Mouse (Mus musculus): ENCODE data around the gene Sstr4.

Gene Sstr4

GRCm38 (mm10) chr2:148395131-148396051 lies at the start of gene Sstr4:
TSS of gene Sstr4 (plus strand) at chr2:148395344.
- in situ Hi-C loops (cut with MboI, MseI), result no loop called here

GRCm38 (mm10) chr2:148345373-148345772 lies 49.8 kb upstream of the Sstr4 start:
- in situ Hi-C loops (cut with MboI, MseI), result no loop called here

GRCm38 (mm10) chr2:148346976-148347375 lies 48.2 kb upstream of the Sstr4 start:
- in situ Hi-C loops (cut with MboI, MseI), result no loop called here

- in situ Hi-C loops (cut with MboI, MseI), result no loop called here
Measured at GRCm38 (mm10) chr2:148349509-148350307, 45.4 kb upstream of the Sstr4 start.

- in situ Hi-C loops (cut with MboI, MseI), result no loop called here
Measured at GRCm38 (mm10) chr2:148350460-148350859, 44.7 kb upstream of the Sstr4 start.

- in situ Hi-C loops (cut with MboI, MseI), result no loop called here
Measured at GRCm38 (mm10) chr2:148352655-148353054, 42.5 kb upstream of the Sstr4 start.

- in situ Hi-C loops (cut with MboI, MseI), result no loop called here
Measured at GRCm38 (mm10) chr2:148357145-148357544, 38.0 kb upstream of the Sstr4 start.

GRCm38 (mm10) chr2:148364536-148364935 lies 30.6 kb upstream of the Sstr4 start:
- in situ Hi-C loops (cut with MboI, MseI), result no loop called here

GRCm38 (mm10) chr2:148365227-148365626 lies 29.9 kb upstream of the Sstr4 start:
- in situ Hi-C loops (cut with MboI, MseI), result no loop called here

- in situ Hi-C loops (cut with MboI, MseI), result no loop called here
Measured at GRCm38 (mm10) chr2:148371743-148372630, 23.2 kb upstream of the Sstr4 start.

- in situ Hi-C loops (cut with MboI, MseI), result no loop called here
Measured at GRCm38 (mm10) chr2:148373602-148374071, 21.5 kb upstream of the Sstr4 start.

GRCm38 (mm10) chr2:148375326-148376150 lies 19.6 kb upstream of the Sstr4 start:
- in situ Hi-C loops (cut with MboI, MseI), result no loop called here

GRCm38 (mm10) chr2:148378817-148379342 lies 16.3 kb upstream of the Sstr4 start:
- in situ Hi-C loops (cut with MboI, MseI), result no loop called here

- in situ Hi-C loops (cut with MboI, MseI), result no loop called here
Measured at GRCm38 (mm10) chr2:148379899-148380413, 15.2 kb upstream of the Sstr4 start.

- in situ Hi-C loops (cut with MboI, MseI), result no loop called here
Measured at GRCm38 (mm10) chr2:148381076-148381475, 14.1 kb upstream of the Sstr4 start.

- in situ Hi-C loops (cut with MboI, MseI), result no loop called here
Measured at GRCm38 (mm10) chr2:148386476-148386875, 8.7 kb upstream of the Sstr4 start.

GRCm38 (mm10) chr2:148386927-148387326 lies 8.2 kb upstream of the Sstr4 start:
- in situ Hi-C loops (cut with MboI, MseI), result no loop called here

- in situ Hi-C loops (cut with MboI, MseI), result no loop called here
Measured at GRCm38 (mm10) chr2:148387652-148388581, 7.2 kb upstream of the Sstr4 start.

- in situ Hi-C loops (cut with MboI, MseI), result no loop called here
Measured at GRCm38 (mm10) chr2:148393149-148393548, 2.0 kb upstream of the Sstr4 start.

Data from T-helper 2 cell (primary cell).